Mouse (Mus musculus): Measurements from ENCODE around the gene Banp. TPM values are rescaled to one million over a fixed set of nuclear protein-coding genes. Genes with fewer than 3 reads are reported as not detected.

The Banp gene
- polyA plus RNA-seq, 1 experiment from 2014 or later = 15.2 TPM

DNA sequence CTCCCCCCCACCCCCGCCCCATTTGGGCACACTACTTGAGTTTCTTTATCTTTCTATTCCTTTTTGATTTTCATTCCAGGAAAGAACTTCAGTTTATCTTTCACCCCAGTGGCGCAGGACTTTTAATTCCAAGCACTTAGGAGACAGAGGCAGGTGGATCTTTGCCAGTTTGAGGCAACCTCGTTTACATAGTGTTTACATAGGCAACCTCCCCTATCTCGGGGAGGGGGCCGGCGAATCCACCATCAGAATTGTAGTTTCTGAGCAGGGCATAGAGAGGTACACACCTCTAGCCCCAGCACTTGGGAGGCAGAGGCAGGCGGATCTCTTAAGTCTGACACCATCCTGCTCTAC, 2.1 kb downstream of the Banp start:
- Histone ChIP-seq H3K9ac (peak overlapping the region; percentile 98), H3K4me3 (replicated peaks) (peak overlapping the region; percentile 93), H3K4me1 (replicated peaks) (peaks cover 86% of the 10 kb centered on the region), H3K27me3 (no peaks in the 10 kb centered on the region), H3K4me2 (peak overlapping the region; percentile 94), H3K36me3 (replicated peaks) (peaks cover 33% of the 10 kb centered on the region), H3K9me3 (replicated peaks) (no peaks in the 10 kb centered on the region), H3K27ac (replicated peaks) (peak overlapping the region; percentile 98)
- 5% methylated on average over 7 of the region's 7 CpGs for WGBS (ENCODE audit: insufficient replicate concordance)
- ATAC-seq (ENCODE audit: insufficient read depth) = no peak

DNA sequence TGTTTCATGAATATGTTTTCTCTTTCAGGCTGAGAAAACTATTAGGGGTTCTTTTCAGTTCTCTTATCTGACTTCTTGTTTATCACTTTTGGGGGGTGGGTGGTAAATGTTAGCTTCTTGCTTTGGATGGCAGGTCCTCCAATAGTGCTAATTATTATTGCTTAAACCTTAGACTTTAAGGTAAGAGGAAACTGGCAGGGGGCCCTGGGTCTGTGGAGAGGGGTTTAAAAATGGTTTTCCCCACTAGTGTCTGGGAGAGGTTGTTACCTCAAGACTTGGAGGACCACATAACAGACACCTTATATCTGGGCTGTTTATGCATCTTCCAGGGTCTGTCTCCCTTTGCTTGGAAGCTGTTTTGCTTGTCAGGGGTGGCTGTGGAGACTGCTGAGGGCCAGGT, 2.6 kb downstream of the Banp start:
- H3K27me3 ChIP-seq = no peaks in the 10 kb centered on the region
- no peaks in the 10 kb centered on the region for H3K9me3 ChIP-seq (replicated peaks)
- peak overlapping the region; percentile 98 for H3K9ac ChIP-seq
- ATAC-seq (ENCODE audit: insufficient read depth) = no peak
- H3K4me1 ChIP-seq (replicated peaks) = peaks cover 86% of the 10 kb centered on the region
- peak overlapping the region; percentile 4; the same call in 1 of the 2 replicates for H3K27ac ChIP-seq (replicated peaks)
- H3K4me2 ChIP-seq = peak overlapping the region; percentile 94
- H3K4me3 ChIP-seq (replicated peaks) = peak overlapping the region; percentile 93
- H3K36me3 ChIP-seq (replicated peaks) = peaks cover 35% of the 10 kb centered on the region

DNA sequence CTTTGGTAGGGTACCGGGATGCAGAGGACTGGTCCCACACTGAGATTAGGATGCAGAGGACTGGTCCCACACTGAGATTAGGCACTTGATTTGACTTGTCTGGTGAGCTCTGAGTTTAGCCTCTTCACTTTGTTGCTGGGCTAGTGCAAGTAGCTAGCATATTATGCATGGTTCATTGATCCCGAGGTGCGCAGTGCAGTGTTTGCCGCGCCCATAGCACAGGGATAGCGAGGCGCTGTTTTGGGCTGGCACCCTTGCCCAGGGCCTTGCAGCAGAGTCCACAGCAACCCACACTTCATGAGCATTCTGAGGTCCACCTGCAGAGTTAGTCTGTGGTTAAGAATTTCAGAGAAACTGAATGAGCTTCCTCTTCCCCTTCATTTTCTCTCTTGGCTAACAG, 3.2 kb downstream of the Banp start:
- Histone ChIP-seq H3K4me2 (peak overlapping the region; percentile 94), H3K27ac (replicated peaks) (no peak overlapping the region), H3K9ac (peak overlapping the region; percentile 98; the same call in 1 of the 2 replicates), H3K27me3 (no peaks in the 10 kb centered on the region), H3K9me3 (replicated peaks) (no peaks in the 10 kb centered on the region), H3K36me3 (replicated peaks) (peaks cover 35% of the 10 kb centered on the region), H3K4me3 (replicated peaks) (peak overlapping the region; percentile 93; the same call in 1 of the 2 replicates), H3K4me1 (replicated peaks) (peaks cover 83% of the 10 kb centered on the region)
- ATAC-seq (ENCODE audit: insufficient read depth) = no peak
- 72% methylated on average over 7 of the region's 7 CpGs for WGBS (ENCODE audit: insufficient replicate concordance)

DNA sequence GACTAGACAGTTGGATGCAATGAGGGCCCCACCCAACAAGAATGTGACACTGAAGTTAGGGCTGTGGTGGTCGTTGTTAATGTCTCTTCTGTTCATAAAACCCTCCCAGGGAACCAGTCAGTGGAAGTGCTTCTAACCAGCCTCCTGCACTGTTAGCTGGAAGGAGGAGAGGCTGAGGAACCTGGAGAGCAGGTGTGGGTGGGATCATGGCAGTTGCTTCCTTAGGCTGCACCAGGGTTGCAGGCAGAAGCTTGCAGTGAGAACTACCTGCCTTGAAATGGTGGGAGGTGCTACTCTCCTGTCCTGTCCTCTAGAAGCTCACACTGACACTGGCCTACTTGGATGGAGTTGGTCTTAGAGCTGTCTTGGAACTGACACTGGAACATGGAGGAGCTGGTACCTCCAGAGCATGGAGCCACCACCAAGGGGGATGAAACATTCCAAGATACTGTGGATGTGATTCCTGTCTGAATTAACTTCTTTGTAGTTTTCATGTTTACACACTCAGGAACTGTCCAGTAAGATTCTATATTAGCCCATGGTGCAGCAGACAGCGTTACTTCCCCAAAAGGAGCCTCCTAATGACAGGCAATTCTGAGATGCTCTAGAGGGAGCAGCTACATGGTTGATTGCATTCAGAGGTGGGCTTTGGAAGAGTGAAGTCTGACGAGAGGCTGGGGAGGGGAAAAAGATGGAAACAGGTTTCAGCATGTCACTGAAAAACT, 4.4 kb downstream of the Banp start:
- WGBS (ENCODE audit: insufficient replicate concordance) = 44% methylated on average over 3 of the region's 3 CpGs
- no peak for ATAC-seq (ENCODE audit: insufficient read depth)
- 0 out of 2 replicates have a peak overlapping the region, but pooled peaks have one; percentile 5 for H3K27ac ChIP-seq (replicated peaks)
- no peak overlapping the region for H3K9ac ChIP-seq
- no peaks in the 10 kb centered on the region for H3K27me3 ChIP-seq
- H3K4me1 ChIP-seq (replicated peaks) = peaks cover 80% of the 10 kb centered on the region
- no peaks in the 10 kb centered on the region for H3K9me3 ChIP-seq (replicated peaks)
- peaks cover 35% of the 10 kb centered on the region for H3K36me3 ChIP-seq (replicated peaks)
- H3K4me2 ChIP-seq = no peak overlapping the region
- H3K4me3 ChIP-seq (replicated peaks) = no peak overlapping the region

DNA sequence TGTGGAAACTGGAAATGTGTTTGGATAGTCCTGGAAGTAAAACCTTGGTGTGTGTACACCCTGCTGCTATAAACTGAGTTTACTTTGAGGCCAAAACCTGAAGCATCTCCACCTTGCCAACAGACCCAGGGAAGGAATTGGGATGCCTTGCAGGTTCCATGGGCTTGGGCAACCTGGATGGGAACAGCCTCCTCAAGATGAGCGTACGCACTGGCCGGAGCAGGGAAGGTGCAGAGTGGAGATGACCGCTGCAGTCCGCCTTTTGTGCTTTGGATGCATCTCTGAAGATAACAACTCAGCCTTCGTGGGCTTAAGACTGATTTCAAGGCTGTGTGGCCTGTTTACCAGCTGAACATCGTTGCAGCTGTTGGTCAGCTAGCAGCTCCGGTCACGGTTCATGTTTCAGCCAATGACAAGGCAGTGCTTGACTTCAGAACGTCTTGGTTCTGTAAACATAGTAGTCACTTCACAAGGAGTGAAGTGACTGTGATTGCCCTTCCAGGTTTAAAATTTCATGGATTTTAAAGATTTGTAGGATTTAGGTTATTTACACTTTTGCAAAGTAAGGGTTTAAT, 5.5 kb downstream of the Banp start:
- 55% methylated on average over 10 of the region's 10 CpGs for WGBS (ENCODE audit: insufficient replicate concordance)
- no peak overlapping the region for H3K4me3 ChIP-seq (replicated peaks)
- peak overlapping the region; percentile 14; the same call in 1 of the 2 replicates for H3K4me2 ChIP-seq
- peaks cover 71% of the 10 kb centered on the region for H3K4me1 ChIP-seq (replicated peaks)
- no peak overlapping the region for H3K9ac ChIP-seq
- H3K27me3 ChIP-seq = no peaks in the 10 kb centered on the region
- peaks cover 35% of the 10 kb centered on the region for H3K36me3 ChIP-seq (replicated peaks)
- H3K9me3 ChIP-seq (replicated peaks) = no peaks in the 10 kb centered on the region
- ATAC-seq (ENCODE audit: insufficient read depth) = no peak
- H3K27ac ChIP-seq (replicated peaks) = no peak overlapping the region; the same call in 1 of the 2 replicates

DNA sequence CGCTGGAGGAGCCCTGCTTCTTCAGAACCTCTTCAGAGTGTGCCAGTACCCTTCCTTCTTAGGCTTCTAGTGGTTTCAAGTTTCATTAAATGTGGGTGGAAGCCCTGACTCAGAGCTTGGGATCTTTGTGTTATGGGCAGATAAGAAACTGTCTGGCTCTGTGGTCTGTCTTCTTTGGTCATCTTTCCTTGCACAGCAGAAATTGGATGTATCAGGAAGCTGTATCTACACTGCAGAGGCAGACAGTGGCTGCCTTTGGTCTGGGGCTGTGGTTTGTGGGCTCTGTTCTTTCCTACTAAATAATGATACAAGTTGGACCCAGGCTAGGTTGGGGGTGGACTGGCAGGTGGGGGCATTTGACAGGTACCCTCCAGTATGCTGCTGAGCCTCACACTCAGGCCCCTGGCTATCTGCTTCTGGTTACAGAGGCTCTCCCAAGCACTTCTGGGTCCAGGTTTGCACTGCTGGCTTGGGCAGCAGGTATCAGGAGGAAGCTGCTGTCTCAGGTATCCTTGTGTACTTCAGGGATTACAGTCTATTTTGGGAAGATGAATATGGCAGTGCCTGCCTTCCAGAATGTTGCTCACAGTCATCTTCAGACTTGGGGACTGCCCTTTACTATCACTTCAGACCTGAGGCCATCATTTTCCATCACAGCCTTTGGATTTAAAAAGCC, 6.4 kb downstream of the Banp start:
- H3K4me2 ChIP-seq = peak overlapping the region; percentile 14; the same call in 1 of the 2 replicates
- no peaks in the 10 kb centered on the region for H3K27me3 ChIP-seq
- peak overlapping the region; percentile 24; the same call in 1 of the 2 replicates for H3K27ac ChIP-seq (replicated peaks)
- 9% methylated on average over 1 of the region's 1 CpGs for WGBS (ENCODE audit: insufficient replicate concordance)
- peak; percentile 36 for ATAC-seq (ENCODE audit: insufficient read depth)
- peaks cover 71% of the 10 kb centered on the region for H3K4me1 ChIP-seq (replicated peaks)
- no peak overlapping the region for H3K4me3 ChIP-seq (replicated peaks)
- no peak overlapping the region for H3K9ac ChIP-seq
- peaks cover 35% of the 10 kb centered on the region for H3K36me3 ChIP-seq (replicated peaks)
- no peaks in the 10 kb centered on the region for H3K9me3 ChIP-seq (replicated peaks)

DNA sequence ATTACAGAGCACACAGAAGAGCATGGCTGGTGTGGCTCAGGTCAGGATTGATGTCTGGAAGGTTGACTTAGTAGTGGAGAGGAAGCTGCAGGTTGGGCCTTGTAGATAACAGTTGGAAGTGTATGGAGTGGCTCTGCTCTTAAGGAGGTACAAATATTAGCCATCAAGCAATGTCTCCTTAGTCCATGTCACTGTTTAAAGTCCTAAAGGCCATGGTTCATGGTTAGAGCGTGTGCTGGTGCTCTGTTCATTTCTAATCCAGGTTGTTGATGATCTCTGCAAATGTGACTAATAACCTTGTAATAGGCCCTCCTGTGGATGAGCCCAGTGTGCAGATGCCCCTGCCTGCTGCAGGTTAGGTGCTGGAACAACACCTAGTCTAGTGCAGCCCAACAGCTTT, 8.8 kb downstream of the Banp start:
- WGBS (ENCODE audit: insufficient replicate concordance) = 74% methylated on average over 1 of the region's 1 CpGs
- peaks cover 53% of the 10 kb centered on the region for H3K4me1 ChIP-seq (replicated peaks)
- H3K9me3 ChIP-seq (replicated peaks) = no peaks in the 10 kb centered on the region
- no peak overlapping the region for H3K4me2 ChIP-seq
- no peak overlapping the region for H3K9ac ChIP-seq
- no peak overlapping the region for H3K4me3 ChIP-seq (replicated peaks)
- peaks cover 27% of the 10 kb centered on the region for H3K36me3 ChIP-seq (replicated peaks)
- H3K27me3 ChIP-seq = no peaks in the 10 kb centered on the region
- H3K27ac ChIP-seq (replicated peaks) = no peak overlapping the region
- no peak for ATAC-seq (ENCODE audit: insufficient read depth)

DNA sequence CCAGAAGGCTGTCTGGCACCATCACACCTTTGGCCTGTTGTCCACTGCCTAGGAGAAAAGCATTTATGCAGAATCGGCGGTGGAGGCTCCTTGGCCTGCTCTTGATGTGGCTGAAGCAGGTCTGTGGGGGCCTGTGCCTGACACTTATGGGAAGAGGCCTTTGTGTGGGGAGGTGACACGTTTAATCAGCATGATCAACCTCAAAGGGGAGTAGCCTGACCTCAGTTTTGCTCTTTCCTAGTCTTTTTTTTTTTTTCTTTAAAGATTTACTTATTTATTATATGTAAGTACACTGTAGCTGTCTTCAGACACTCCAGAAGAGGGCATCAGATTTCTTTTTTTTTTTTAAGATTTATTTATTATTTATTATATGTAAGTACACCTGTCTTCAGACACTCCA, 13.3 kb downstream of the Banp start:
- H3K9me3 ChIP-seq (replicated peaks) = no peaks in the 10 kb centered on the region
- no peak overlapping the region for H3K4me3 ChIP-seq (replicated peaks)
- peaks cover 38% of the 10 kb centered on the region for H3K4me1 ChIP-seq (replicated peaks)
- H3K36me3 ChIP-seq (replicated peaks) = no peaks in the 10 kb centered on the region; the same call in 1 of the 2 replicates
- no peak overlapping the region for H3K27ac ChIP-seq (replicated peaks)
- H3K27me3 ChIP-seq = no peaks in the 10 kb centered on the region
- ATAC-seq (ENCODE audit: insufficient read depth) = no peak
- no peak overlapping the region for H3K9ac ChIP-seq
- no peak overlapping the region for H3K4me2 ChIP-seq
- 46% methylated on average over 3 of the region's 3 CpGs for WGBS (ENCODE audit: insufficient replicate concordance)

DNA sequence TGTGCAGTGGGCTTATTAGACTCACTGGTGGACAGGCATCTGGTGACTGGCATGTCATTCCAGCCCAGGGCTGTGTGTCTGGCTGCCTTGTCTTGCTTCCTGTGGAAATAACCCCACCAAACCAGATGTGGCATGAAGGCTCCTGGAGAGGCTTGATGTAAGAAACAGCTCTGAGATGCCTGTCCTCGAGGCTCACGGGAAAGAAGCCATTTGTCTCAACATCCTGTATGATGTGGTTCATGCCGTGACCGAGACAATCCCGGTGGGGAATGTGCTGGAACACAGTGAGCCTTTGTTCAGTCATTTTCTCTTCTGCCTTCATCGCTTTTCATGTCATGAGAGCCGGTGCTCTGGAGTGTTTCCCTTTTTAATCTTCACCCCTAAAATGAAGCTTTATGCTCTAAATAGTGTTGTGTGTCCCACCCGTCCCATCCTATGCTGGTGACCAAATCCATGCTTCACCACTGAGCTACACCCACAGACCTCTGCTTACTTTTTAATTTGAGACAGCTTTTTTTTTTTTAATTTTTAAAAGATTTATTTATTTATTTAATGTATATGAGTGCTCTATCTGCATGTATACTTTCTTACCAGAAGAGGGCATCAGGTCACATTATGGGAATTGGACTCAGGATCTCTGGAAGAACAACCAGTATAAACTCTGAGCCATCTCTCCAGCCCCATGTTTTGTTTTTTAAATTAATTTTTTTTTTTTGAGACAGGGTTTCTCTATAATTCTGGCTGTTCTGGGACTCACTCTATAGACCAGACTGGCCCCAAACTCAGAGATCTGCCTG, 15.4 kb downstream of the Banp start:
- Histone ChIP-seq H3K4me3 (replicated peaks) (no peak overlapping the region), H3K36me3 (replicated peaks) (no peaks in the 10 kb centered on the region), H3K9me3 (replicated peaks) (no peaks in the 10 kb centered on the region), H3K9ac (no peak overlapping the region), H3K4me1 (replicated peaks) (peaks cover 43% of the 10 kb centered on the region), H3K27me3 (no peaks in the 10 kb centered on the region), H3K27ac (replicated peaks) (no peak overlapping the region), H3K4me2 (no peak overlapping the region)
- ATAC-seq (ENCODE audit: insufficient read depth) = no peak
- 81% methylated on average over 8 of the region's 8 CpGs for WGBS (ENCODE audit: insufficient replicate concordance)

DNA sequence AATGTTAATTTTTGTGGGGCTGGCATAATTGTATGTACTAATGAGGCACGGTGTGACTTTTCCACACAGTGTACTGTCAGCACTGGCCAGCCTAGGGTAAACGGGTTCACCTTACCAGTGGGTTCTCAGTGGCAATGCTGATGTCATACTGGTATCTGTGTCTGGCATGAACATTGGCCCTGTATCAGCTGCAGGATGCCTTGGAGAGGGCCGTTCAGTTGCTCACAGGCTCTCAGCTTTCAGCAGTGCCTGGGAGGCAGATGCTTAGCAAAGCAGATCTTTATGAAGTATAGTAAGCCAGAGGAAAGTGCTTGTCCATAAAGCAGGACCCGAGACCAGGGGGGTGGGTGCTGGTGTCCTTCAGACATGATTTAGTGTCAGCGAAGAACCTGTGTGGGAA, 16.6 kb downstream of the Banp start:
- WGBS (ENCODE audit: insufficient replicate concordance) = 66% methylated on average over 5 of the region's 5 CpGs
- Histone ChIP-seq H3K9me3 (replicated peaks) (no peaks in the 10 kb centered on the region), H3K4me3 (replicated peaks) (no peak overlapping the region), H3K4me1 (replicated peaks) (peaks cover 45% of the 10 kb centered on the region), H3K36me3 (replicated peaks) (peaks cover 6% of the 10 kb centered on the region; the same call in 1 of the 2 replicates), H3K4me2 (no peak overlapping the region), H3K27ac (replicated peaks) (no peak overlapping the region), H3K9ac (no peak overlapping the region), H3K27me3 (no peaks in the 10 kb centered on the region)
- no peak for ATAC-seq (ENCODE audit: insufficient read depth)
